Mouse (Mus musculus): ENCODE measurements around the gene Bid. TPM values are rescaled to one million over a fixed set of nuclear protein-coding genes. Genes with fewer than 3 reads are reported as not detected.
"Not testable (repeated sequence)": the region's sequence is repeated elsewhere in the genome, so short reads cannot be mapped to it uniquely, and the experiment has no call there.

Bid gene
- polyA plus RNA-seq, 1 experiment from 2014 or later: 28.4 TPM

GRCm38 (mm10) chr6:120914911-120915648, 1.6 kb downstream of the Bid start:
- Histone ChIP-seq H3K9ac (peak overlapping the region; percentile 83), H3K4me3 (replicated peaks) (peak overlapping the region; percentile 75), H3K27ac (peak overlapping the region; percentile 89), H3K27me3 (no peaks in the 10 kb centered on the region), H3K4me1 (replicated peaks) (peaks cover 68% of the 10 kb centered on the region), H3K36me3 (0 out of 2 replicates have a peak, but pooled peaks cover 5% of the 10 kb centered on the region), H3K4me2 (peak overlapping the region; percentile 98), H3K9me3 (replicated peaks) (no peaks in the 10 kb centered on the region)
- peak; percentile 70 for ATAC-seq (ENCODE audit: low read depth)
- peak; percentile 56 for DNase-seq
- WGBS (ENCODE audit: insufficient replicate concordance): 7% methylated on average over 9 of the region's 9 CpGs

- Histone ChIP-seq H3K9ac (peak overlapping the region; percentile 83), H3K36me3 (0 out of 2 replicates have a peak, but pooled peaks cover 5% of the 10 kb centered on the region), H3K4me3 (replicated peaks) (peak overlapping the region; percentile 75), H3K4me1 (replicated peaks) (peaks cover 68% of the 10 kb centered on the region), H3K27ac (peak overlapping the region; percentile 89), H3K4me2 (peak overlapping the region; percentile 98), H3K9me3 (replicated peaks) (no peaks in the 10 kb centered on the region), H3K27me3 (no peaks in the 10 kb centered on the region)
- WGBS (ENCODE audit: insufficient replicate concordance): 13% methylated on average over 4 of the region's 4 CpGs
- ATAC-seq (ENCODE audit: low read depth): peak; percentile 46
- peak; percentile 49 for DNase-seq
Measured at GRCm38 (mm10) chr6:120914533-120914910, 2.1 kb downstream of the Bid start.

GRCm38 (mm10) chr6:120913783-120914182, 2.9 kb downstream of the Bid start:
- ATAC-seq (ENCODE audit: low read depth) (no peak), DNase-seq (no peak)
- peak overlapping the region; percentile 98; the same call in 1 of the 2 replicates for H3K4me2 ChIP-seq
- no peaks in the 10 kb centered on the region for H3K27me3 ChIP-seq
- H3K4me1 ChIP-seq (replicated peaks): peaks cover 68% of the 10 kb centered on the region
- WGBS (ENCODE audit: insufficient replicate concordance): 73% methylated on average over 8 of the region's 8 CpGs
- no peak overlapping the region for H3K4me3 ChIP-seq (replicated peaks)
- H3K9ac ChIP-seq: peak overlapping the region; percentile 83; the same call in 1 of the 2 replicates
- H3K9me3 ChIP-seq (replicated peaks): no peaks in the 10 kb centered on the region
- peak overlapping the region; percentile 89 for H3K27ac ChIP-seq
- 0 out of 2 replicates have a peak, but pooled peaks cover 5% of the 10 kb centered on the region for H3K36me3 ChIP-seq

GRCm38 (mm10) chr6:120912931-120913330, 3.7 kb downstream of the Bid start:
- no peak overlapping the region for H3K9ac ChIP-seq
- ATAC-seq (ENCODE audit: low read depth) (no peak), DNase-seq (no peak)
- peaks cover 68% of the 10 kb centered on the region for H3K4me1 ChIP-seq (replicated peaks)
- H3K36me3 ChIP-seq: 0 out of 2 replicates have a peak, but pooled peaks cover 5% of the 10 kb centered on the region
- no peaks in the 10 kb centered on the region for H3K9me3 ChIP-seq (replicated peaks)
- no peak overlapping the region for H3K4me3 ChIP-seq (replicated peaks)
- no peaks in the 10 kb centered on the region for H3K27me3 ChIP-seq
- H3K4me2 ChIP-seq: no peak overlapping the region
- 61% methylated on average over 2 of the region's 2 CpGs for WGBS (ENCODE audit: insufficient replicate concordance)
- H3K27ac ChIP-seq: 0 out of 2 replicates have a peak overlapping the region, but pooled peaks have one; percentile 89

GRCm38 (mm10) chr6:120911213-120912007, 5.2 kb downstream of the Bid start:
- ATAC-seq (ENCODE audit: low read depth): no peak
- Histone ChIP-seq H3K27ac (peak overlapping the region; percentile 72), H3K4me1 (replicated peaks) (peaks cover 62% of the 10 kb centered on the region), H3K27me3 (no peaks in the 10 kb centered on the region), H3K9me3 (replicated peaks) (no peaks in the 10 kb centered on the region), H3K9ac (peak overlapping the region; percentile 26; the same call in 1 of the 2 replicates), H3K4me3 (replicated peaks) (no peak overlapping the region), H3K36me3 (peaks cover 13% of the 10 kb centered on the region; the same call in 1 of the 2 replicates), H3K4me2 (peak overlapping the region; percentile 8; the same call in 1 of the 2 replicates)
- WGBS (ENCODE audit: insufficient replicate concordance): 53% methylated on average over 13 of the region's 13 CpGs
- DNase-seq: no peak

- WGBS (ENCODE audit: insufficient replicate concordance): 61% methylated on average over 3 of the region's 3 CpGs
- ATAC-seq (ENCODE audit: low read depth) (no peak), DNase-seq (no peak)
- H3K27ac ChIP-seq: no peak overlapping the region
- no peak overlapping the region for H3K4me2 ChIP-seq
- peaks cover 13% of the 10 kb centered on the region; the same call in 1 of the 2 replicates for H3K36me3 ChIP-seq
- peaks cover 49% of the 10 kb centered on the region for H3K4me1 ChIP-seq (replicated peaks)
- H3K9me3 ChIP-seq (replicated peaks): no peaks in the 10 kb centered on the region
- H3K9ac ChIP-seq: no peak overlapping the region
- H3K27me3 ChIP-seq: no peaks in the 10 kb centered on the region
- no peak overlapping the region for H3K4me3 ChIP-seq (replicated peaks)
Measured at GRCm38 (mm10) chr6:120909501-120909900, 7.2 kb downstream of the Bid start.

- not testable (repeated sequence) for ATAC-seq (ENCODE audit: low read depth); H3K9ac ChIP-seq; H3K27me3 ChIP-seq; H3K9me3 ChIP-seq (replicated peaks); H3K36me3 ChIP-seq; DNase-seq; H3K27ac ChIP-seq; H3K4me3 ChIP-seq (replicated peaks); H3K4me2 ChIP-seq
- WGBS (ENCODE audit: insufficient replicate concordance): 71% methylated on average over 10 of the region's 10 CpGs
- H3K4me1 ChIP-seq (replicated peaks): peaks cover 46% of the 10 kb centered on the region
Measured at GRCm38 (mm10) chr6:120907876-120908597, 8.6 kb downstream of the Bid start.

- Histone ChIP-seq H3K27ac (no peak overlapping the region), H3K9ac (no peak overlapping the region), H3K4me2 (no peak overlapping the region), H3K4me3 (replicated peaks) (no peak overlapping the region), H3K4me1 (replicated peaks) (peaks cover 41% of the 10 kb centered on the region), H3K36me3 (peaks cover 10% of the 10 kb centered on the region; the same call in 1 of the 2 replicates), H3K27me3 (no peaks in the 10 kb centered on the region), H3K9me3 (replicated peaks) (no peaks in the 10 kb centered on the region)
- DNase-seq (no peak), ATAC-seq (ENCODE audit: low read depth) (no peak)
- WGBS (ENCODE audit: insufficient replicate concordance): 85% methylated on average over 6 of the region's 6 CpGs
Measured at GRCm38 (mm10) chr6:120906521-120906920, 10.1 kb downstream of the Bid start.

GRCm38 (mm10) chr6:120905111-120905510, 11.5 kb downstream of the Bid start:
- ATAC-seq (ENCODE audit: low read depth): no peak
- H3K4me3 ChIP-seq (replicated peaks): no peak overlapping the region
- peaks cover 14% of the 10 kb centered on the region; the same call in 1 of the 2 replicates for H3K36me3 ChIP-seq
- no peak overlapping the region for H3K9ac ChIP-seq
- H3K27me3 ChIP-seq: no peaks in the 10 kb centered on the region
- H3K4me2 ChIP-seq: no peak overlapping the region
- WGBS (ENCODE audit: insufficient replicate concordance): 76% methylated on average over 5 of the region's 5 CpGs
- H3K9me3 ChIP-seq (replicated peaks): no peaks in the 10 kb centered on the region
- DNase-seq: no peak
- 0 out of 2 replicates have a peak overlapping the region, but pooled peaks have one; percentile 48 for H3K27ac ChIP-seq
- peaks cover 33% of the 10 kb centered on the region for H3K4me1 ChIP-seq (replicated peaks)

GRCm38 (mm10) chr6:120903961-120904360, 12.7 kb downstream of the Bid start:
- Histone ChIP-seq H3K9ac (no peak overlapping the region), H3K36me3 (peaks cover 22% of the 10 kb centered on the region; the same call in 1 of the 2 replicates), H3K9me3 (replicated peaks) (no peaks in the 10 kb centered on the region), H3K4me1 (replicated peaks) (peaks cover 33% of the 10 kb centered on the region), H3K4me3 (replicated peaks) (no peak overlapping the region), H3K4me2 (no peak overlapping the region), H3K27me3 (no peaks in the 10 kb centered on the region), H3K27ac (peak overlapping the region; percentile 48)
- ATAC-seq (ENCODE audit: low read depth): no peak
- 65% methylated on average over 11 of the region's 11 CpGs for WGBS (ENCODE audit: insufficient replicate concordance)
- DNase-seq: no peak

Data from liver, embryonic 13.5 days (tissue).